In genomic region chr15:99527629-99528353, GRCm38 (mm10) we compare ENCODE assay signal across 9 mouse cellular contexts. TPM values are rescaled to one million over a fixed set of nuclear protein-coding genes. Genes with fewer than 3 reads are reported as not detected.
DNase-seq lines count a peak whose midpoint lies in the region; ATAC-seq and TF ChIP-seq lines count a peak whose summit lies in the region.
"Had no signal": no experiment of that assay in that cellular context is flagged by ENCODE, and none has a peak within 500 bp of the region (broad histone marks: within the 10 kb centered on the region; RNA-seq: fewer than 3 reads in every experiment).

Gene Faim2 (minus strand): TSS chr15:99528165.

- peaks cover 90% of the 10 kb centered on the region for H3K27me3 ChIP-seq in megakaryocyte, embryonic 14.5 days (replicated peaks)
- H3K27me3 ChIP-seq in embryonic facial prominence, embryonic 14.5 days (replicated peaks; ENCODE audit: control insufficient read depth, insufficient read depth, low read length), result peaks cover 16% of the 10 kb centered on the region
- no peaks in the 10 kb centered on the region; the same call in 1 of the 2 replicates for H3K27me3 ChIP-seq in midbrain, embryonic 16.5 days (ENCODE audit: control insufficient read depth, insufficient read depth, low read depth, low read length)

- peak within 1 kb of the TSS; percentile 7 for H3K4me3 ChIP-seq in megakaryocyte, embryonic 14.5 days (replicated peaks)
- 0 out of 2 replicates have a peak within 1 kb of the TSS, but pooled peaks have one; percentile 2 for H3K4me3 ChIP-seq in embryonic facial prominence, embryonic 14.5 days (ENCODE audit: low read depth, low read length)
- H3K4me3 ChIP-seq in layer of hippocampus, adult 2 months, result peak within 1 kb of the TSS; percentile 75
- peak within 1 kb of the TSS; percentile 46 for H3K4me3 ChIP-seq in midbrain, embryonic 16.5 days (ENCODE audit: low read depth, low read length)

- H3K9ac ChIP-seq in embryonic facial prominence, embryonic 14.5 days (ENCODE audit: low read depth, low read length), result no peak within 1 kb of the TSS
- H3K9ac ChIP-seq in midbrain, embryonic 16.5 days (ENCODE audit: low read depth, low read length), result peak within 1 kb of the TSS; percentile 74

- peak within 1 kb of the TSS; percentile 7; the same call in 1 of the 2 replicates for H3K4me2 ChIP-seq in embryonic facial prominence, embryonic 14.5 days (ENCODE audit: low read depth, low read length)
- peak within 1 kb of the TSS; percentile 57 for H3K4me2 ChIP-seq in midbrain, embryonic 16.5 days (ENCODE audit: low read length)

- peaks cover 9% of the 10 kb centered on the region for H3K4me1 ChIP-seq in megakaryocyte, embryonic 14.5 days
- H3K4me1 ChIP-seq in embryonic facial prominence, embryonic 14.5 days (ENCODE audit: control insufficient read depth, insufficient read depth, low read length), result peaks cover 5% of the 10 kb centered on the region; the same call in 1 of the 2 replicates
- H3K4me1 ChIP-seq in midbrain, embryonic 16.5 days (ENCODE audit: control insufficient read depth, insufficient read depth, low read length), result peaks cover 27% of the 10 kb centered on the region

- no peaks in the 10 kb centered on the region for H3K36me3 ChIP-seq in megakaryocyte, embryonic 14.5 days (replicated peaks; ENCODE audit: low read length)
- H3K36me3 ChIP-seq in embryonic facial prominence, embryonic 14.5 days (ENCODE audit: control insufficient read depth, insufficient read depth, low read length), result no peaks in the 10 kb centered on the region
- no peaks in the 10 kb centered on the region for H3K36me3 ChIP-seq in midbrain, embryonic 16.5 days (ENCODE audit: control insufficient read depth, insufficient read depth, low read length)
- H3K36me3 ChIP-seq: G1E had no signal

- 13% methylated on average over 20 of the region's 27 CpGs for WGBS in embryonic facial prominence, embryonic 14.5 days
- 6% methylated on average over 23 of the region's 27 CpGs for WGBS in midbrain, embryonic 16.5 days

- TF ChIP-seq CTCF in layer of hippocampus, adult 2 months (conservative IDR thresholded peaks at IDR 0.05), result peak; percentile 63

- no peak for DNase-seq in embryonic facial prominence, embryonic 14.5 days (ENCODE audit: low spot score)
- DNase-seq in layer of hippocampus, adult 2 months (ENCODE audit: low spot score in 2 of 2), result peak; percentile 72 to 76
- no peak for DNase-seq in thymus, postnatal 0 days (ENCODE audit: low spot score)
- no peak for DNase-seq in thymus, adult 18-20 months

- ATAC-seq in megakaryocyte, adult 5-6 weeks (ENCODE audit: poor library complexity, severe bottlenecking), result no peak
- ATAC-seq in embryonic facial prominence, embryonic 14.5 days (ENCODE audit: low read depth), result no peak
- peak; percentile 87 for ATAC-seq in midbrain, embryonic 16.5 days
- ATAC-seq in CD4-positive, CD25-positive, alpha-beta regulatory T cell, adult 4 months, result no peak

- H3K27ac ChIP-seq in embryonic facial prominence, embryonic 14.5 days (replicated peaks; ENCODE audit: low read depth, low read length), result no peak within 1 kb of the TSS
- peak within 1 kb of the TSS; percentile 99 for H3K27ac ChIP-seq in layer of hippocampus, adult 2 months
- peak within 1 kb of the TSS; percentile 91 for H3K27ac ChIP-seq in midbrain, embryonic 16.5 days (ENCODE audit: low read length)

- H3K9me3 ChIP-seq in megakaryocyte, embryonic 14.5 days, result no peaks in the 10 kb centered on the region
- no peaks in the 10 kb centered on the region for H3K9me3 ChIP-seq in embryonic facial prominence, embryonic 14.5 days (ENCODE audit: control insufficient read depth, low read length)
- H3K9me3 ChIP-seq in midbrain, embryonic 16.5 days (replicated peaks; ENCODE audit: control insufficient read depth, low read length, poor library complexity, severe bottlenecking), result no peaks in the 10 kb centered on the region
- H3K9me3 ChIP-seq: G1E had no signal

RNA-seq across cellular contexts. Expression of gene Faim2, which starts in this region (rescaled TPM):
- polyA plus RNA-seq in megakaryocyte, embryonic 14.5 days (2012; ENCODE audit: insufficient read depth, low replicate concordance), result 0.14 TPM in 1 of 2 replicates, not detected in the other
- total RNA-seq in megakaryocyte, adult 5-6 weeks (2015), result 0.04 TPM in 1 of 2 replicates, not detected in the other
- total RNA-seq in megakaryocyte, adult 5-6 weeks (2017), result 0.49 TPM in 1 of 2 replicates, not detected in the other
- 1.1 and 1.5 TPM in 2 replicates for polyA plus RNA-seq in embryonic facial prominence, embryonic 14.5 days (2014; fragmentation: Nextera tagmentation; extraction: Ambion mirVana)
- 100 to 1,000 TPM; 394 to 431 TPM for total RNA-seq in layer of hippocampus, adult 2 months (2021)
- polyA plus RNA-seq in midbrain, embryonic 16.5 days (2015; fragmentation: Nextera tagmentation; extraction: Ambion mirVana), result 50.3 and 65.8 TPM in 2 replicates
- polyA plus RNA-seq in CD4-positive, CD25-positive, alpha-beta regulatory T cell, adult 4 months (2017; shearing (Covaris generic)), result under 1 TPM in 1 of 2 experiments, not detected in 1; 0.03 TPM
- polyA plus RNA-seq in thymus, postnatal 0 days (2015; fragmentation: Nextera tagmentation; extraction: Ambion mirVana), result 0.08 and 0.14 TPM in 2 replicates
- polyA plus RNA-seq: G1E had no signal

Comparison
In these comparisons a context has a peak if more than half of its experiments do, and no peak if none do; other contexts are left out.
1. RNA of gene Faim2 (total RNA-seq): 394 to 431 TPM in layer of hippocampus, adult 2 months; 0.04 to 0.49 TPM in megakaryocyte, adult 5-6 weeks; every median in the first group is over 100 times any median in the second.
2. RNA of gene Faim2 (polyA plus RNA-seq): 50.3 to 65.8 TPM in midbrain, embryonic 16.5 days; 1.1 to 1.5 TPM in embryonic facial prominence, embryonic 14.5 days, 0.08 to 0.14 TPM in thymus, postnatal 0 days, 0.03 TPM in CD4-positive, CD25-positive, alpha-beta regulatory T cell, adult 4 months and 0.14 TPM in megakaryocyte, embryonic 14.5 days; every median in the first group is over 10 times any median in the second.
3. H3K4me3 ChIP-seq: peak in every context shown above with its lines; median percentile 75 in layer of hippocampus, adult 2 months; 46 in midbrain, embryonic 16.5 days; 7 in megakaryocyte, embryonic 14.5 days; 2 in embryonic facial prominence, embryonic 14.5 days.
4. DNase-seq: peak in layer of hippocampus, adult 2 months (2 of 2); none in embryonic facial prominence, embryonic 14.5 days (single experiment), thymus, postnatal 0 days (single experiment) and thymus, adult 18-20 months (0 of 2).